Mouse (Mus musculus) cerebellum, adult 2 months (tissue): ENCODE data around the gene Ace.

Source experiments
- CTCF ChIP-seq: fragments of 200-500 bp; IDR thresholded peaks from 2 replicates; pipeline ENCODE4 v1.5.1; 2011; ENCODE audit warnings: low read depth, mild to moderate bottlenecking, control low read depth, low read length, moderate library complexity, borderline replicate concordance; ENCODE audit not compliant: insufficient read depth
- POLR2A ChIP-seq: fragments of 200-500 bp; IDR thresholded peaks from 2 replicates; pipeline ENCODE4 v1.6.1; 2011; ENCODE audit warnings: low read length, control low read depth, borderline replicate concordance; ENCODE audit not compliant: insufficient read depth

GRCm38 (mm10) chr11:106013556-106014225 is 45.9 kb downstream of the Ace start:
- TF ChIP-seq CTCF (no peak), POLR2A (no peak)
